Mouse (Mus musculus): ENCODE measurements around the gene Glud1.

GRCm38 (mm10) chr14:34359676-34360244 is 49.2 kb downstream of the Glud1 start:
- TF ChIP-seq CTCF (IDR thresholded peaks at IDR 0.05; ENCODE audit: control insufficient read depth, insufficient read depth, low read length), result no peak
- no peak for TF ChIP-seq POLR2A (IDR thresholded peaks at IDR 0.05; ENCODE audit: borderline replicate concordance, control insufficient read depth, low read depth, low read length)

Data from bone marrow, adult 2 months (tissue).